22 mouse cellular contexts compared by ENCODE assay signal in genomic region chr4:53078793-53079310, GRCm38 (mm10).
DNase-seq lines count a peak whose midpoint lies in the region; ATAC-seq and TF ChIP-seq lines count a peak whose summit lies in the region.
"Had no signal": no experiment of that assay in that cellular context is flagged by ENCODE, and none has a peak within 500 bp of the region (broad histone marks: within the 10 kb centered on the region; RNA-seq: fewer than 3 reads in every experiment).

No protein-coding gene starts in this region.

- H3K9ac ChIP-seq in intestine, embryonic 14.5 days (ENCODE audit: low read length), result no peak overlapping the region
- no peak overlapping the region for H3K9ac ChIP-seq in intestine, embryonic 16.5 days (ENCODE audit: low read depth, low read length)
- H3K9ac ChIP-seq in lung, embryonic 14.5 days, result no peak overlapping the region
- H3K9ac ChIP-seq: embryonic facial prominence, embryonic 12.5 days; forebrain, embryonic 13.5 days; hindbrain, embryonic 13.5 days; limb, embryonic 13.5 days; liver, embryonic 13.5 days had no signal

- ATAC-seq in intestine, embryonic 14.5 days (replicated peaks; ENCODE audit: low FRiP score, low TSS enrichment, low read depth), result no peak
- no peak for ATAC-seq in intestine, embryonic 16.5 days
- 0 out of 2 replicates have a peak, but pooled peaks have one; percentile 54 for ATAC-seq in lung, embryonic 14.5 days (ENCODE audit: insufficient read depth)
- ATAC-seq: forebrain, embryonic 13.5 days; inflammation-experienced regulatory T-cells, adult 6 months had no signal

- no peak for DNase-seq in gastrocnemius, adult 2 months
- DNase-seq in gastrocnemius, postnatal 14 days, result no peak
- no peak for DNase-seq in intestine, embryonic 14.5 days (ENCODE audit: low spot score)
- DNase-seq in lung, embryonic 14.5 days, result no peak
- no peak for DNase-seq in lung, postnatal 36 days
- no peak for DNase-seq in urinary bladder, postnatal 10 days (ENCODE audit: low spot score)
- DNase-seq: adrenal gland, adult 2 months; cerebellum, adult 8-10 months; gastrocnemius, postnatal 10 days; liver, embryonic 13.5 days; lung, postnatal 14 days; right cerebral cortex, postnatal 4 days had no signal

- no peak for TF ChIP-seq CTCF in gastrocnemius, adult 2 months (IDR thresholded peaks at IDR 0.05)
- TF ChIP-seq CTCF in lung, embryonic 14.5 days (IDR thresholded peaks at IDR 0.05; ENCODE audit: low read depth), result no peak
- no peak for TF ChIP-seq CTCF in cortical plate, adult 2 months (IDR thresholded peaks at IDR 0.05; ENCODE audit: extremely low read depth, insufficient read depth, low read length)

- H3K9me3 ChIP-seq in intestine, embryonic 14.5 days (ENCODE audit: control insufficient read depth, low read length), result no peaks in the 10 kb centered on the region
- no peaks in the 10 kb centered on the region for H3K9me3 ChIP-seq in intestine, embryonic 16.5 days (ENCODE audit: control insufficient read depth, low read length)
- H3K9me3 ChIP-seq in lung, embryonic 14.5 days (ENCODE audit: low read depth, low read length), result no peaks in the 10 kb centered on the region
- H3K9me3 ChIP-seq: embryonic facial prominence, embryonic 12.5 days; forebrain, embryonic 13.5 days; hindbrain, embryonic 13.5 days; limb, embryonic 13.5 days; liver, embryonic 13.5 days; midbrain, embryonic 10.5 days had no signal

- no peaks in the 10 kb centered on the region for H3K27me3 ChIP-seq in intestine, embryonic 14.5 days (replicated peaks; ENCODE audit: control insufficient read depth, insufficient read depth, low read length)
- no peaks in the 10 kb centered on the region for H3K27me3 ChIP-seq in intestine, embryonic 16.5 days (replicated peaks; ENCODE audit: control insufficient read depth, insufficient read depth, low read length)
- no peaks in the 10 kb centered on the region for H3K27me3 ChIP-seq in lung, embryonic 14.5 days (ENCODE audit: insufficient read depth, low read length)
- H3K27me3 ChIP-seq: embryonic facial prominence, embryonic 12.5 days; forebrain, embryonic 13.5 days; hindbrain, embryonic 13.5 days; limb, embryonic 13.5 days; liver, embryonic 13.5 days had no signal

- peak overlapping the region; percentile 72 for H3K27ac ChIP-seq in gastrocnemius, adult 2 months
- H3K27ac ChIP-seq in intestine, embryonic 14.5 days (ENCODE audit: low read depth), result 0 out of 2 replicates have a peak overlapping the region, but pooled peaks have one; percentile 7
- no peak overlapping the region for H3K27ac ChIP-seq in intestine, embryonic 16.5 days (ENCODE audit: low read length)
- no peak overlapping the region for H3K27ac ChIP-seq in lung, embryonic 14.5 days (ENCODE audit: low read depth)
- 0 out of 2 replicates have a peak overlapping the region, but pooled peaks have one; percentile 10 for H3K27ac ChIP-seq in cortical plate, adult 2 months (ENCODE audit: insufficient read depth, low read length)
- H3K27ac ChIP-seq: embryonic facial prominence, embryonic 12.5 days; forebrain, embryonic 13.5 days; limb, embryonic 13.5 days; liver, embryonic 13.5 days; midbrain, embryonic 10.5 days had no signal

- no peaks in the 10 kb centered on the region for H3K4me1 ChIP-seq in intestine, embryonic 14.5 days (replicated peaks; ENCODE audit: control insufficient read depth, insufficient read depth, low read length)
- H3K4me1 ChIP-seq in intestine, embryonic 16.5 days (ENCODE audit: control insufficient read depth, insufficient read depth, low read length), result no peaks in the 10 kb centered on the region
- no peaks in the 10 kb centered on the region for H3K4me1 ChIP-seq in lung, embryonic 14.5 days (ENCODE audit: insufficient read depth)
- no peaks in the 10 kb centered on the region for H3K4me1 ChIP-seq in cortical plate, adult 2 months (ENCODE audit: control insufficient read depth, insufficient read depth, low read length)
- H3K4me1 ChIP-seq: embryonic facial prominence, embryonic 12.5 days; forebrain, embryonic 13.5 days; hindbrain, embryonic 13.5 days; limb, embryonic 13.5 days; liver, embryonic 13.5 days; midbrain, embryonic 10.5 days had no signal

- intact Hi-C loops in gastrocnemius, adult 2 months (cut with DNase I), result no loop called here
- intact Hi-C loops in gastrocnemius, postnatal 14 days (cut with DNase I; ENCODE audit: low total_unique reads), result no loop called here

- WGBS in intestine, embryonic 14.5 days, result 82% methylated on average over 2 of the region's 2 CpGs
- WGBS in intestine, embryonic 16.5 days, result 87% methylated on average over 2 of the region's 2 CpGs
- 95% methylated on average over 2 of the region's 2 CpGs for WGBS in lung, embryonic 14.5 days

- no peak overlapping the region for H3K4me3 ChIP-seq in gastrocnemius, adult 2 months
- H3K4me3 ChIP-seq in intestine, embryonic 14.5 days (ENCODE audit: low read depth, low read length), result no peak overlapping the region
- H3K4me3 ChIP-seq in intestine, embryonic 16.5 days (ENCODE audit: low read length), result no peak overlapping the region
- H3K4me3 ChIP-seq in lung, embryonic 14.5 days (ENCODE audit: low read depth, low read length), result no peak overlapping the region
- no peak overlapping the region for H3K4me3 ChIP-seq in cortical plate, adult 2 months (ENCODE audit: insufficient read depth, low read length)
- H3K4me3 ChIP-seq: embryonic facial prominence, embryonic 12.5 days; erythroblast, embryonic 14.5 days; forebrain, embryonic 13.5 days; hindbrain, embryonic 13.5 days; limb, embryonic 13.5 days; liver, embryonic 13.5 days; midbrain, embryonic 10.5 days had no signal

- H3K36me3 ChIP-seq in intestine, embryonic 14.5 days (ENCODE audit: control insufficient read depth, insufficient read depth, low read length), result peaks cover 15% of the 10 kb centered on the region
- H3K36me3 ChIP-seq in intestine, embryonic 16.5 days (ENCODE audit: control insufficient read depth, insufficient read depth, low read length), result no peaks in the 10 kb centered on the region
- peaks cover 73% of the 10 kb centered on the region for H3K36me3 ChIP-seq in lung, embryonic 14.5 days (ENCODE audit: insufficient read depth)

- TF ChIP-seq POLR2A in cortical plate, adult 2 months (IDR thresholded peaks at IDR 0.05; ENCODE audit: extremely low read depth, insufficient read depth, low read length), result no peak

- no peak overlapping the region for H3K4me2 ChIP-seq in intestine, embryonic 14.5 days (ENCODE audit: low read length)
- H3K4me2 ChIP-seq in intestine, embryonic 16.5 days (ENCODE audit: low read depth, low read length), result no peak overlapping the region
- no peak overlapping the region for H3K4me2 ChIP-seq in lung, embryonic 14.5 days
- H3K4me2 ChIP-seq: embryonic facial prominence, embryonic 12.5 days; forebrain, embryonic 13.5 days; heart, embryonic 11.5 days; hindbrain, embryonic 13.5 days; limb, embryonic 13.5 days; liver, embryonic 13.5 days had no signal

Comparison
In these comparisons a context has a peak if more than half of its experiments do, and no peak if none do; other contexts are left out.
1. H3K27ac ChIP-seq: peak in gastrocnemius, adult 2 months (single experiment), intestine, embryonic 14.5 days (single experiment) and cortical plate, adult 2 months (single experiment); none in intestine, embryonic 16.5 days (single experiment) and lung, embryonic 14.5 days (single experiment).